Mouse (Mus musculus) kidney, adult 2 months (tissue): ENCODE results near the gene A1bg.

Experiments
- CTCF ChIP-seq: fragments of 200-500 bp; conservative IDR thresholded peaks from 2 replicates; pipeline ENCODE4 v1.5.1; 2011; ENCODE audit warnings: low read depth, mild to moderate bottlenecking, control low read depth, low read length, moderate library complexity, mixed read lengths; ENCODE audit not compliant: insufficient read depth, insufficient read length
- POLR2A ChIP-seq: fragments of 200-500 bp; IDR thresholded peaks from one replicate; pipeline ENCODE4 v1.6.1; 2011; ENCODE audit warnings: low read depth, low read length, control low read depth

- TF ChIP-seq CTCF (no peak), POLR2A (no peak)
These were observed 47.1 kb downstream of the A1bg start for GRCm38 (mm10) chr15:60875721-60876120.
